Mouse (Mus musculus): ENCODE data around the gene Ddx59. TPM values are rescaled to one million over a fixed set of nuclear protein-coding genes. Genes with fewer than 3 reads are reported as not detected.

Ddx59 gene
- polyA plus RNA-seq, 1 experiment from 2014 or later, result 17.0 TPM

- Histone ChIP-seq H3K4me3 (ENCODE audit: low read depth, low read length) (no peak overlapping the region), H3K27me3 (replicated peaks; ENCODE audit: control insufficient read depth, insufficient read depth, low read length) (no peaks in the 10 kb centered on the region), H3K36me3 (ENCODE audit: control insufficient read depth, insufficient read depth, low read length) (0 out of 2 replicates have a peak, but pooled peaks cover 4% of the 10 kb centered on the region), H3K27ac (ENCODE audit: low read depth, low read length) (no peak overlapping the region), H3K4me1 (ENCODE audit: control insufficient read depth, insufficient read depth, low read length) (no peaks in the 10 kb centered on the region), H3K4me2 (ENCODE audit: low read length) (no peak overlapping the region), H3K9me3 (replicated peaks; ENCODE audit: control insufficient read depth, low read length) (no peaks in the 10 kb centered on the region), H3K9ac (ENCODE audit: low read length) (no peak overlapping the region)
- no peak for DNase-seq (ENCODE audit: low spot score)
- no peak for ATAC-seq
- WGBS, result 71% methylated on average over 9 of the region's 9 CpGs
Observed at GRCm38 (mm10) chr1:136442809-136443208, 27.7 kb downstream of the Ddx59 start.

GRCm38 (mm10) chr1:136444555-136445255 lies 29.6 kb downstream of the Ddx59 start:
- 89% methylated on average over 12 of the region's 12 CpGs for WGBS
- 0 out of 2 replicates have a peak, but pooled peaks cover 4% of the 10 kb centered on the region for H3K36me3 ChIP-seq (ENCODE audit: control insufficient read depth, insufficient read depth, low read length)
- no peak overlapping the region for H3K4me2 ChIP-seq (ENCODE audit: low read length)
- ATAC-seq (no peak), DNase-seq (ENCODE audit: low spot score) (no peak)
- H3K9me3 ChIP-seq (replicated peaks; ENCODE audit: control insufficient read depth, low read length), result no peaks in the 10 kb centered on the region
- no peaks in the 10 kb centered on the region for H3K27me3 ChIP-seq (replicated peaks; ENCODE audit: control insufficient read depth, insufficient read depth, low read length)
- H3K9ac ChIP-seq (ENCODE audit: low read length), result no peak overlapping the region
- H3K27ac ChIP-seq (ENCODE audit: low read depth, low read length), result no peak overlapping the region
- H3K4me3 ChIP-seq (ENCODE audit: low read depth, low read length), result no peak overlapping the region
- H3K4me1 ChIP-seq (ENCODE audit: control insufficient read depth, insufficient read depth, low read length), result no peaks in the 10 kb centered on the region

- Histone ChIP-seq H3K4me1 (ENCODE audit: control insufficient read depth, insufficient read depth, low read length) (no peaks in the 10 kb centered on the region), H3K9me3 (replicated peaks; ENCODE audit: control insufficient read depth, low read length) (no peaks in the 10 kb centered on the region), H3K9ac (ENCODE audit: low read length) (no peak overlapping the region), H3K27me3 (replicated peaks; ENCODE audit: control insufficient read depth, insufficient read depth, low read length) (no peaks in the 10 kb centered on the region), H3K4me3 (ENCODE audit: low read depth, low read length) (no peak overlapping the region), H3K36me3 (ENCODE audit: control insufficient read depth, insufficient read depth, low read length) (no peaks in the 10 kb centered on the region), H3K27ac (ENCODE audit: low read depth, low read length) (no peak overlapping the region), H3K4me2 (ENCODE audit: low read length) (no peak overlapping the region)
- ATAC-seq (no peak), DNase-seq (ENCODE audit: low spot score) (no peak)
- 45% methylated on average over 10 of the region's 10 CpGs for WGBS
Observed at GRCm38 (mm10) chr1:136446933-136447332, 31.9 kb downstream of the Ddx59 start.

- Histone ChIP-seq H3K36me3 (ENCODE audit: control insufficient read depth, insufficient read depth, low read length) (no peaks in the 10 kb centered on the region), H3K9ac (ENCODE audit: low read length) (no peak overlapping the region), H3K4me2 (ENCODE audit: low read length) (no peak overlapping the region), H3K27ac (ENCODE audit: low read depth, low read length) (no peak overlapping the region), H3K27me3 (replicated peaks; ENCODE audit: control insufficient read depth, insufficient read depth, low read length) (no peaks in the 10 kb centered on the region), H3K4me1 (ENCODE audit: control insufficient read depth, insufficient read depth, low read length) (no peaks in the 10 kb centered on the region), H3K4me3 (ENCODE audit: low read depth, low read length) (no peak overlapping the region), H3K9me3 (replicated peaks; ENCODE audit: control insufficient read depth, low read length) (no peaks in the 10 kb centered on the region)
- 69% methylated on average over 4 of the region's 4 CpGs for WGBS
- DNase-seq (ENCODE audit: low spot score), result no peak
- ATAC-seq, result no peak
Observed at GRCm38 (mm10) chr1:136447338-136447737, 32.3 kb downstream of the Ddx59 start.

- no peak for DNase-seq (ENCODE audit: low spot score)
- H3K9ac ChIP-seq (ENCODE audit: low read length), result no peak overlapping the region
- no peaks in the 10 kb centered on the region for H3K4me1 ChIP-seq (ENCODE audit: control insufficient read depth, insufficient read depth, low read length)
- no peak overlapping the region for H3K27ac ChIP-seq (ENCODE audit: low read depth, low read length)
- no peaks in the 10 kb centered on the region for H3K36me3 ChIP-seq (ENCODE audit: control insufficient read depth, insufficient read depth, low read length)
- no peaks in the 10 kb centered on the region for H3K27me3 ChIP-seq (replicated peaks; ENCODE audit: control insufficient read depth, insufficient read depth, low read length)
- no peak for ATAC-seq
- no peak overlapping the region for H3K4me2 ChIP-seq (ENCODE audit: low read length)
- 91% methylated on average over 6 of the region's 6 CpGs for WGBS
- H3K4me3 ChIP-seq (ENCODE audit: low read depth, low read length), result no peak overlapping the region
- no peaks in the 10 kb centered on the region for H3K9me3 ChIP-seq (replicated peaks; ENCODE audit: control insufficient read depth, low read length)
Observed at GRCm38 (mm10) chr1:136449541-136449940, 34.5 kb downstream of the Ddx59 start.

- H3K36me3 ChIP-seq (ENCODE audit: control insufficient read depth, insufficient read depth, low read length), result no peaks in the 10 kb centered on the region
- H3K9me3 ChIP-seq (replicated peaks; ENCODE audit: control insufficient read depth, low read length), result no peaks in the 10 kb centered on the region
- H3K27me3 ChIP-seq (replicated peaks; ENCODE audit: control insufficient read depth, insufficient read depth, low read length), result no peaks in the 10 kb centered on the region
- ATAC-seq (no peak), DNase-seq (ENCODE audit: low spot score) (no peak)
- WGBS, result 78% methylated on average over 5 of the region's 5 CpGs
- no peak overlapping the region for H3K9ac ChIP-seq (ENCODE audit: low read length)
- no peak overlapping the region for H3K4me2 ChIP-seq (ENCODE audit: low read length)
- H3K27ac ChIP-seq (ENCODE audit: low read depth, low read length), result no peak overlapping the region
- H3K4me3 ChIP-seq (ENCODE audit: low read depth, low read length), result no peak overlapping the region
- no peaks in the 10 kb centered on the region for H3K4me1 ChIP-seq (ENCODE audit: control insufficient read depth, insufficient read depth, low read length)
Observed at GRCm38 (mm10) chr1:136450206-136450605, 35.1 kb downstream of the Ddx59 start.

- DNase-seq (ENCODE audit: low spot score) (no peak), ATAC-seq (no peak)
- Histone ChIP-seq H3K4me3 (ENCODE audit: low read depth, low read length) (no peak overlapping the region), H3K4me2 (ENCODE audit: low read length) (no peak overlapping the region), H3K4me1 (ENCODE audit: control insufficient read depth, insufficient read depth, low read length) (no peaks in the 10 kb centered on the region), H3K9me3 (replicated peaks; ENCODE audit: control insufficient read depth, low read length) (no peaks in the 10 kb centered on the region), H3K27ac (ENCODE audit: low read depth, low read length) (no peak overlapping the region), H3K36me3 (ENCODE audit: control insufficient read depth, insufficient read depth, low read length) (no peaks in the 10 kb centered on the region), H3K27me3 (replicated peaks; ENCODE audit: control insufficient read depth, insufficient read depth, low read length) (no peaks in the 10 kb centered on the region), H3K9ac (ENCODE audit: low read length) (no peak overlapping the region)
- 71% methylated on average over 5 of the region's 5 CpGs for WGBS
Observed at GRCm38 (mm10) chr1:136452421-136452820, 37.4 kb downstream of the Ddx59 start.

- Histone ChIP-seq H3K9me3 (replicated peaks; ENCODE audit: control insufficient read depth, low read length) (no peaks in the 10 kb centered on the region), H3K4me1 (ENCODE audit: control insufficient read depth, insufficient read depth, low read length) (no peaks in the 10 kb centered on the region), H3K36me3 (ENCODE audit: control insufficient read depth, insufficient read depth, low read length) (no peaks in the 10 kb centered on the region), H3K4me2 (ENCODE audit: low read length) (no peak overlapping the region), H3K9ac (ENCODE audit: low read length) (no peak overlapping the region), H3K4me3 (ENCODE audit: low read depth, low read length) (no peak overlapping the region), H3K27ac (ENCODE audit: low read depth, low read length) (no peak overlapping the region), H3K27me3 (replicated peaks; ENCODE audit: control insufficient read depth, insufficient read depth, low read length) (no peaks in the 10 kb centered on the region)
- no peak for ATAC-seq
- peak; percentile 44 for DNase-seq (ENCODE audit: low spot score)
- WGBS, result 76% methylated on average over 17 of the region's 17 CpGs
Observed at GRCm38 (mm10) chr1:136455756-136456585, 40.9 kb downstream of the Ddx59 start.

- Histone ChIP-seq H3K4me1 (ENCODE audit: control insufficient read depth, insufficient read depth, low read length) (no peaks in the 10 kb centered on the region), H3K9me3 (replicated peaks; ENCODE audit: control insufficient read depth, low read length) (no peaks in the 10 kb centered on the region), H3K4me3 (ENCODE audit: low read depth, low read length) (no peak overlapping the region), H3K4me2 (ENCODE audit: low read length) (no peak overlapping the region), H3K9ac (ENCODE audit: low read length) (no peak overlapping the region), H3K36me3 (ENCODE audit: control insufficient read depth, insufficient read depth, low read length) (no peaks in the 10 kb centered on the region), H3K27ac (ENCODE audit: low read depth, low read length) (no peak overlapping the region), H3K27me3 (replicated peaks; ENCODE audit: control insufficient read depth, insufficient read depth, low read length) (no peaks in the 10 kb centered on the region)
- 79% methylated on average over 6 of the region's 6 CpGs for WGBS
- no peak for ATAC-seq
- DNase-seq (ENCODE audit: low spot score), result no peak
Observed at GRCm38 (mm10) chr1:136456741-136457140, 41.7 kb downstream of the Ddx59 start.
